Mouse (Mus musculus) hindbrain, embryonic 10.5 days (tissue): Measurements from ENCODE around the gene Ugt1a2. TPM values are rescaled to one million over a fixed set of nuclear protein-coding genes. Genes with fewer than 3 reads are reported as not detected.
"Not testable (repeated sequence)": the region's sequence is repeated elsewhere in the genome, so short reads cannot be mapped to it uniquely, and the experiment has no call there.

Source experiments
- DNase-seq: peaks from one replicate; pipeline ENCODE4 v3.0.0-alpha.2; 2017; ENCODE audit warnings: low spot score
- H3K27ac ChIP-seq: fragments of 300-500 bp; sonication (generic); 2 replicates; pipeline ENCODE4 v1.5.1; 2016; ENCODE audit warnings: mild to moderate bottlenecking, moderate library complexity
- H3K27me3 ChIP-seq: fragments of 300-500 bp; sonication (generic); 2 replicates; pipeline ENCODE4 v1.6.1; 2016; ENCODE audit warnings: mild to moderate bottlenecking; ENCODE audit not compliant: poor library complexity, insufficient read depth, severe bottlenecking
- H3K36me3 ChIP-seq: fragments of 300-500 bp; sonication (generic); 2 replicates; pipeline ENCODE4 v1.6.1; 2016; ENCODE audit warnings: mild to moderate bottlenecking, moderate library complexity
- H3K4me1 ChIP-seq: fragments of 300-500 bp; sonication (generic); replicated peaks from 2 replicates; pipeline ENCODE4 v1.6.1; 2016; ENCODE audit warnings: mild to moderate bottlenecking
- H3K4me3 ChIP-seq: fragments of 300-500 bp; sonication (generic); 2 replicates; pipeline ENCODE4 v1.5.1; 2016; ENCODE audit warnings: mild to moderate bottlenecking, moderate library complexity
- H3K9me3 ChIP-seq: fragments of 300-500 bp; sonication (generic); 2 replicates; pipeline ENCODE4 v1.6.1; 2016; ENCODE audit warnings: mild to moderate bottlenecking, moderate library complexity
- WGBS: fragments of 180-500 bp; shearing (Covaris S2); methylation state at CpG from one replicate; pipeline ENCODE4 v1.1.7; 2016; 5-methylcytosine and 5-hydroxymethylcytosine counted together
- polyA plus RNA-seq: library from polyadenylated mRNA; unstranded; fragments of >200 nt; fragmentation: Nextera tagmentation; extraction: Ambion mirVana; gene quantifications from 2 replicates; pipeline ENCODE4 v1.2.1, GENCODE M21; 2016

The Ugt1a2 gene
- polyA plus RNA-seq, 1 experiment from 2014 or later = not detected

GRCm38 (mm10) chr1:88222216-88222615, 21.8 kb downstream of the Ugt1a2 start:
- no peaks in the 10 kb centered on the region for H3K36me3 ChIP-seq
- no peak overlapping the region for H3K4me3 ChIP-seq
- H3K27ac ChIP-seq = no peak overlapping the region
- DNase-seq = no peak
- H3K9me3 ChIP-seq = peaks cover 20% of the 10 kb centered on the region
- no peaks in the 10 kb centered on the region for H3K4me1 ChIP-seq
- H3K27me3 ChIP-seq = no peaks in the 10 kb centered on the region
- 55% methylated on average over 2 of the region's 2 CpGs for WGBS

- peaks cover 28% of the 10 kb centered on the region for H3K9me3 ChIP-seq
- not testable (repeated sequence) for H3K4me3 ChIP-seq, H3K27ac ChIP-seq, H3K4me1 ChIP-seq, H3K36me3 ChIP-seq, H3K27me3 ChIP-seq, DNase-seq
Measured at GRCm38 (mm10) chr1:88223011-88223515, 22.7 kb downstream of the Ugt1a2 start.

GRCm38 (mm10) chr1:88223591-88223990, 23.2 kb downstream of the Ugt1a2 start:
- peaks cover 34% of the 10 kb centered on the region for H3K9me3 ChIP-seq
- no peak overlapping the region for H3K4me3 ChIP-seq
- DNase-seq = peak; percentile 6
- no peak overlapping the region for H3K27ac ChIP-seq
- H3K36me3 ChIP-seq = no peaks in the 10 kb centered on the region
- no peaks in the 10 kb centered on the region for H3K4me1 ChIP-seq
- WGBS = 57% methylated on average over 1 of the region's 1 CpGs
- no peaks in the 10 kb centered on the region for H3K27me3 ChIP-seq

- H3K36me3 ChIP-seq = no peaks in the 10 kb centered on the region
- no peaks in the 10 kb centered on the region for H3K4me1 ChIP-seq
- H3K9me3 ChIP-seq = peaks cover 40% of the 10 kb centered on the region
- WGBS = 71% methylated on average over 2 of the region's 2 CpGs
- no peak overlapping the region for H3K4me3 ChIP-seq
- H3K27me3 ChIP-seq = no peaks in the 10 kb centered on the region
- no peak overlapping the region for H3K27ac ChIP-seq
- no peak for DNase-seq
Measured at GRCm38 (mm10) chr1:88224029-88224776, 23.8 kb downstream of the Ugt1a2 start.

GRCm38 (mm10) chr1:88225301-88225700, 24.9 kb downstream of the Ugt1a2 start:
- not testable (repeated sequence) for H3K4me3 ChIP-seq, DNase-seq, H3K27me3 ChIP-seq, H3K36me3 ChIP-seq, H3K4me1 ChIP-seq, H3K27ac ChIP-seq
- H3K9me3 ChIP-seq = peaks cover 51% of the 10 kb centered on the region
- WGBS = 40% methylated on average over 2 of the region's 2 CpGs

GRCm38 (mm10) chr1:88225741-88226140, 25.3 kb downstream of the Ugt1a2 start:
- H3K9me3 ChIP-seq = peaks cover 55% of the 10 kb centered on the region
- H3K4me3 ChIP-seq = no peak overlapping the region
- no peak for DNase-seq
- no peak overlapping the region for H3K27ac ChIP-seq
- no peaks in the 10 kb centered on the region for H3K36me3 ChIP-seq
- H3K27me3 ChIP-seq = no peaks in the 10 kb centered on the region
- no peaks in the 10 kb centered on the region for H3K4me1 ChIP-seq

- H3K4me1 ChIP-seq = no peaks in the 10 kb centered on the region
- peaks cover 66% of the 10 kb centered on the region for H3K9me3 ChIP-seq
- 56% methylated on average over 5 of the region's 5 CpGs for WGBS
- DNase-seq = peak; percentile 2
- H3K4me3 ChIP-seq = no peak within 1 kb of the TSS
- H3K27ac ChIP-seq = no peak within 1 kb of the TSS
- no peaks in the 10 kb centered on the region for H3K36me3 ChIP-seq
- no peaks in the 10 kb centered on the region for H3K27me3 ChIP-seq
Measured at GRCm38 (mm10) chr1:88226670-88227379, 26.4 kb downstream of the Ugt1a2 start, which contains the start of gene Mroh2a. Gene Mroh2a (plus strand): TSS chr1:88226986.

GRCm38 (mm10) chr1:88227482-88227881, 27.1 kb downstream of the Ugt1a2 start:
- no peaks in the 10 kb centered on the region for H3K4me1 ChIP-seq
- peaks cover 73% of the 10 kb centered on the region for H3K9me3 ChIP-seq
- 63% methylated on average over 2 of the region's 2 CpGs for WGBS
- no peaks in the 10 kb centered on the region for H3K36me3 ChIP-seq
- no peak overlapping the region for H3K4me3 ChIP-seq
- DNase-seq = no peak
- H3K27me3 ChIP-seq = no peaks in the 10 kb centered on the region
- no peak overlapping the region for H3K27ac ChIP-seq

- H3K27ac ChIP-seq = no peak overlapping the region
- no peak for DNase-seq
- H3K4me3 ChIP-seq = no peak overlapping the region
- peaks cover 79% of the 10 kb centered on the region for H3K9me3 ChIP-seq
- H3K36me3 ChIP-seq = no peaks in the 10 kb centered on the region
- no peaks in the 10 kb centered on the region for H3K4me1 ChIP-seq
- WGBS = 69% methylated on average over 7 of the region's 7 CpGs
- H3K27me3 ChIP-seq = no peaks in the 10 kb centered on the region
Measured at GRCm38 (mm10) chr1:88228121-88228520, 27.7 kb downstream of the Ugt1a2 start.

GRCm38 (mm10) chr1:88229566-88229965, 29.2 kb downstream of the Ugt1a2 start:
- H3K36me3 ChIP-seq = no peaks in the 10 kb centered on the region
- DNase-seq = no peak

GRCm38 (mm10) chr1:88229986-88230385, 29.6 kb downstream of the Ugt1a2 start:
- H3K4me1 ChIP-seq = no peaks in the 10 kb centered on the region
- 87% methylated on average over 5 of the region's 5 CpGs for WGBS
- no peaks in the 10 kb centered on the region for H3K27me3 ChIP-seq
- peaks cover 98% of the 10 kb centered on the region for H3K9me3 ChIP-seq
- no peak for DNase-seq
- no peaks in the 10 kb centered on the region for H3K36me3 ChIP-seq
- no peak overlapping the region for H3K4me3 ChIP-seq
- no peak overlapping the region for H3K27ac ChIP-seq

More at GRCm38 (mm10) chr1:88229566-88229965, 29.2 kb downstream of the Ugt1a2 start:
- Histone ChIP-seq H3K4me3 (no peak overlapping the region), H3K4me1 (no peaks in the 10 kb centered on the region), H3K27ac (no peak overlapping the region), H3K27me3 (no peaks in the 10 kb centered on the region), H3K9me3 (peaks cover 93% of the 10 kb centered on the region)
- WGBS = 76% methylated on average over 3 of the region's 3 CpGs

GRCm38 (mm10) chr1:88230421-88230820, 30.0 kb downstream of the Ugt1a2 start:
- peaks cover 100% of the 10 kb centered on the region for H3K9me3 ChIP-seq
- no peak overlapping the region for H3K27ac ChIP-seq
- WGBS = 74% methylated on average over 7 of the region's 7 CpGs
- no peak for DNase-seq
- no peaks in the 10 kb centered on the region for H3K27me3 ChIP-seq
- H3K4me3 ChIP-seq = no peak overlapping the region
- H3K36me3 ChIP-seq = no peaks in the 10 kb centered on the region
- no peaks in the 10 kb centered on the region for H3K4me1 ChIP-seq
